Mouse (Mus musculus): ENCODE results near the gene Artn.

DNA sequence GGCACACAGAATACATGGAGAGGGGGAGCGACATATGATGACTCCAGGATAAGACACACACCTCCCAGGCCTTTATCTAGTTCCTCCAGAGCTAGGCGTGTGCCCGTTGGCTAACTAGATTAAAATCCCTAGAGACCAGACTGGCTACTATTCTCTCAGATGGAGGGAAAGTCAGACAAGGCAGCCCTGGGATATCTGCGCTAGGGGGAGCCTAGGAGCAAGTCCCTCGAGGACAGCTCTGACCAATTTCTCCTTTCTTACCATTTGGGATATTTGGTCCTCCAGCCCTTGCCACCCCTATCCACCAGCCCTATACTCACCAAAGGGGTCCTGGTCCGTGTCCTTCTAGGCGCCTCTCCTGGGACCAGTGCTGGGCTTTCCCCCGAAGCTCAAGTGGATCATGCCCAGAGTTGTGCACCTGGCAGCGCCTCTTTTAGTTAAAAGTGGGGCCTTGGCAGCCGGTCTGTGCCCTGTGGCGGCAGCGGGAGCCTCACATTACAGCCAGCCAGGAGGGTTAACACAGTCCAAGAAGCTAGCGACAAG lies 793 bp downstream of the Artn start:
- peak; percentile 67 for TF ChIP-seq CTCF (IDR thresholded peaks at IDR 0.05; ENCODE audit: insufficient read depth, low read length)
- no peak for TF ChIP-seq POLR2A (IDR thresholded peaks at IDR 0.05; ENCODE audit: borderline replicate concordance, extremely low read depth, low read depth, low read length)
